In the genomic region with DNA sequence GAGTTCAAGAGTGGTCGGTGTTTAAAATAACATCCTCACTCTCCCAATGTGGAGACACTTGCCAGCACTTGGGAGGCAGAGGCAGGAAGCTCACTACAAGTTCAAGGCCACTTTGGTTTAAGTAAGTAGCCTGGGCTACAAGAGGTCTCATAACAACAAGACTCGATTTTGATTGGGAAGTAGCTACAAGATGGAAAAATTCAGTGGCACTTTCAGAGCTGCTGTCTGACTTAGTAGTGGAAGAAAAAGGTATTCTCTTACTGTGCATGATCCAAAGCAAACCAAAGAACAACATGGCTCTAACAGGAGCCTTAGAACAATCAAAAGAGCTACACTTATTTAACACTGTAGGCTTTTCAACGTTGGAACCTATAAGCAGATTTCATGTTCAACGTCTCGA, we compare ENCODE assay signal across 8 mouse cellular contexts. TPM values are rescaled to one million over a fixed set of nuclear protein-coding genes. Genes with fewer than 3 reads are reported as not detected.
DNase-seq lines count a peak whose midpoint lies in the region; ATAC-seq and TF ChIP-seq lines count a peak whose summit lies in the region.

No protein-coding gene starts in this region.

- no peaks in the 10 kb centered on the region for H3K4me1 ChIP-seq in kidney, postnatal 0 days (replicated peaks; ENCODE audit: insufficient read depth, low read length)
- peaks cover 20% of the 10 kb centered on the region for H3K4me1 ChIP-seq in hindbrain, embryonic 13.5 days (replicated peaks)
- peaks cover 15% of the 10 kb centered on the region for H3K4me1 ChIP-seq in midbrain, embryonic 16.5 days (ENCODE audit: control insufficient read depth, insufficient read depth, low read length)

- H3K36me3 ChIP-seq in kidney, postnatal 0 days (ENCODE audit: insufficient read depth, low read length) = no peaks in the 10 kb centered on the region
- H3K36me3 ChIP-seq in hindbrain, embryonic 13.5 days = no peaks in the 10 kb centered on the region
- no peaks in the 10 kb centered on the region for H3K36me3 ChIP-seq in midbrain, embryonic 16.5 days (ENCODE audit: control insufficient read depth, insufficient read depth, low read length)

- H3K27ac ChIP-seq in kidney, postnatal 0 days = peak overlapping the region; percentile 100
- H3K27ac ChIP-seq in hindbrain, embryonic 13.5 days = no peak overlapping the region; the same call in 1 of the 2 replicates
- H3K27ac ChIP-seq in midbrain, embryonic 16.5 days (ENCODE audit: low read length) = peak overlapping the region; percentile 98

- no peaks in the 10 kb centered on the region for H3K27me3 ChIP-seq in kidney, postnatal 0 days (ENCODE audit: insufficient read depth, low read length)
- H3K27me3 ChIP-seq in hindbrain, embryonic 13.5 days = no peaks in the 10 kb centered on the region
- no peaks in the 10 kb centered on the region for H3K27me3 ChIP-seq in midbrain, embryonic 16.5 days (ENCODE audit: control insufficient read depth, insufficient read depth, low read depth, low read length)

- H3K9me3 ChIP-seq in kidney, postnatal 0 days (replicated peaks; ENCODE audit: low read length) = no peaks in the 10 kb centered on the region
- no peaks in the 10 kb centered on the region for H3K9me3 ChIP-seq in hindbrain, embryonic 13.5 days
- no peaks in the 10 kb centered on the region for H3K9me3 ChIP-seq in midbrain, embryonic 16.5 days (replicated peaks; ENCODE audit: control insufficient read depth, low read length, poor library complexity, severe bottlenecking)

- ATAC-seq in kidney, postnatal 0 days (replicated peaks; ENCODE audit: low FRiP score, low read depth) = no peak
- no peak for ATAC-seq in hindbrain, embryonic 13.5 days (ENCODE audit: low FRiP score)
- ATAC-seq in midbrain, embryonic 16.5 days = no peak
- no peak for ATAC-seq in erythroid progenitor cell, adult 5-6 weeks (replicated peaks; ENCODE audit: low FRiP score, poor library complexity, severe bottlenecking)

- H3K4me3 ChIP-seq in kidney, postnatal 0 days (replicated peaks; ENCODE audit: low read depth, low read length) = peak overlapping the region; percentile 96
- peak overlapping the region; percentile 85 for H3K4me3 ChIP-seq in hindbrain, embryonic 13.5 days
- H3K4me3 ChIP-seq in midbrain, embryonic 16.5 days (ENCODE audit: low read depth, low read length) = peak overlapping the region; percentile 100

- no peak for TF ChIP-seq CTCF in kidney, postnatal 0 days (IDR thresholded peaks at IDR 0.05; ENCODE audit: low read depth)

- WGBS in kidney, postnatal 0 days = 36% methylated on average over 5 of the region's 5 CpGs
- WGBS in hindbrain, embryonic 13.5 days = 51% methylated on average over 5 of the region's 5 CpGs
- 43% methylated on average over 5 of the region's 5 CpGs for WGBS in midbrain, embryonic 16.5 days

- 0 out of 2 replicates have a peak overlapping the region, but pooled peaks have one; percentile 99 for H3K9ac ChIP-seq in kidney, postnatal 0 days (ENCODE audit: low read depth, low read length)
- H3K9ac ChIP-seq in hindbrain, embryonic 13.5 days = peak overlapping the region; percentile 98
- peak overlapping the region; percentile 63 for H3K9ac ChIP-seq in midbrain, embryonic 16.5 days (ENCODE audit: low read depth, low read length)

- DNase-seq in kidney, postnatal 0 days (ENCODE audit: low spot score) = no peak
- DNase-seq in kidney, adult 9 months = no peak
- peak; percentile 20 for DNase-seq in R1 (ENCODE audit: low read depth, low spot score)
- no peak for DNase-seq in layer of hippocampus, adult 8-10 months (ENCODE audit: low spot score in 2 of 2)
- no peak for DNase-seq in left cerebral cortex, adult 8-10 months (ENCODE audit: low spot score in 2 of 2)

- H3K4me2 ChIP-seq in kidney, postnatal 0 days (ENCODE audit: low read length) = peak overlapping the region; percentile 88
- peak overlapping the region; percentile 60 for H3K4me2 ChIP-seq in hindbrain, embryonic 13.5 days
- peak overlapping the region; percentile 64 for H3K4me2 ChIP-seq in midbrain, embryonic 16.5 days (ENCODE audit: low read length)

RNA-seq across cellular contexts. Expression of a gene that starts 0.8 kb away (rescaled TPM):
- polyA plus RNA-seq in kidney, postnatal 0 days (2015; fragmentation: Nextera tagmentation; extraction: Ambion mirVana) = 14.5 and 17.1 TPM in 2 replicates
- polyA plus RNA-seq in hindbrain, embryonic 13.5 days (2015; fragmentation: Nextera tagmentation; extraction: Ambion mirVana) = 8.2 and 8.6 TPM in 2 replicates
- 7.2 and 8.5 TPM in 2 replicates for polyA plus RNA-seq in midbrain, embryonic 16.5 days (2015; fragmentation: Nextera tagmentation; extraction: Ambion mirVana)
- 11.9 and 16.8 TPM in 2 replicates for total RNA-seq in erythroid progenitor cell, adult 5-6 weeks (2015; ENCODE audit: low replicate concordance)
- 18.2 and 27.2 TPM in 2 replicates for total RNA-seq in erythroid progenitor cell, adult 5-6 weeks (2017; ENCODE audit: low replicate concordance)
- 10 to 100 TPM; 38.3 to 39.8 (median 39.0) TPM for total RNA-seq in layer of hippocampus, adult 8-10 months (2022)
- total RNA-seq in left cerebral cortex, adult 8-10 months (2022) = 10 to 100 TPM; 30.9 to 35.8 (median 34.7) TPM
